Mouse (Mus musculus): Measurements from ENCODE around the gene Tsc22d4. TPM values are rescaled to one million over a fixed set of nuclear protein-coding genes. Genes with fewer than 3 reads are reported as not detected.
A peak's percentile ranks its signal among the peaks of the same experiment; 100 is the strongest.

Gene Tsc22d4
- polyA plus RNA-seq, 1 experiment: 670 TPM

- H3K4me1 ChIP-seq (replicated peaks; ENCODE audit: control insufficient read depth, insufficient read depth, low read length): peaks cover 18% of the 10 kb centered on the region
- no peaks in the 10 kb centered on the region for H3K27me3 ChIP-seq (ENCODE audit: control insufficient read depth, insufficient read depth, low read length)
- H3K36me3 ChIP-seq (ENCODE audit: control insufficient read depth, insufficient read depth, low read length): no peaks in the 10 kb centered on the region
- TF ChIP-seq POLR2A (IDR thresholded peaks at IDR 0.05; ENCODE audit: control insufficient read depth, extremely low read depth, insufficient read depth, low read length, poor library complexity) (no peak), CTCF (IDR thresholded peaks at IDR 0.05; ENCODE audit: borderline replicate concordance, control insufficient read depth, extremely low read depth, insufficient read depth, low read length, poor library complexity) (no peak)
- DNase-seq: no peak
- H3K4me3 ChIP-seq (ENCODE audit: control insufficient read depth, insufficient read depth, low read length): no peak overlapping the region
- no peak overlapping the region for H3K27ac ChIP-seq (ENCODE audit: control insufficient read depth, insufficient read depth, low read length)
These were observed 27.2 kb downstream of the Tsc22d4 start for GRCm38 (mm10) chr5:137772755-137773154.

DNA sequence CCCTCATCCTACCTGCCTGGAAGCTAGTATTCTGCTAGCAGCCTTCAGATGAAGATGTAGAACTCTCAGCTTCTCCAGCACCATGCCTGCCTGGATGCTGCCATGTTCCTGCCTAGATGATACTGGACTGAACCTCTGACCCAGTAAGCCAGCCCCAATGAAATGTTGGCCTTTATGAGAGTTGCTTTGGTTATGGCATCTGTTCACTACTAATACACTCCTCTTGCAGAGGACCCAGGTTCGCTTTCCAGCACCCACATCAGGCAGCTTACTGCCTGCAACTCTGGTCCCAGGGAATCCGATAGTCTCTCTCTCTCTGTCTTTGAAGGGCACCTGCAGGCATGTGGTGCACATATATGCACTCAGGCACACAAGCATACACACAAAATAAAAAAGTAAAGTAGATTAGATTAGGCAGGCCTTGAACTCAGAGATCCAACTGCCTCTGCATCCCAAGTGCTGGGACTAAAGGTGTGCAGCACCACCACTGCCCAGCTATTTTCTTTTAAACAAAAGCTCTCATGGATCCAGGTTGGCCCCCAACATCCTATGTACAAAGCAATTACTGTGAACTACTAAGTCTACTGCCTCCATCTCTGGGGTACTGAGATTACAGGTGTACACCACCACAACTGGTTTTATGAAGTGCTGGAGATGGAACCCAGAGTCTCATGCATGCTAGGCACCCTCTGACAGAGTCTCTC is 30.2 kb downstream of the Tsc22d4 start:
- no peak for TF ChIP-seq POLR2A (IDR thresholded peaks at IDR 0.05; ENCODE audit: control insufficient read depth, extremely low read depth, insufficient read depth, low read length, poor library complexity)
- no peak for TF ChIP-seq CTCF (IDR thresholded peaks at IDR 0.05; ENCODE audit: borderline replicate concordance, control insufficient read depth, extremely low read depth, insufficient read depth, low read length, poor library complexity)
- Histone ChIP-seq H3K4me3 (ENCODE audit: control insufficient read depth, insufficient read depth, low read length) (no peak overlapping the region), H3K27me3 (ENCODE audit: control insufficient read depth, insufficient read depth, low read length) (no peaks in the 10 kb centered on the region), H3K36me3 (ENCODE audit: control insufficient read depth, insufficient read depth, low read length) (no peaks in the 10 kb centered on the region), H3K4me1 (replicated peaks; ENCODE audit: control insufficient read depth, insufficient read depth, low read length) (peaks cover 26% of the 10 kb centered on the region), H3K27ac (ENCODE audit: control insufficient read depth, insufficient read depth, low read length) (peak overlapping the region; percentile 48)
- DNase-seq: no peak
- WGBS: 93% methylated on average over 2 of the region's 2 CpGs

DNA sequence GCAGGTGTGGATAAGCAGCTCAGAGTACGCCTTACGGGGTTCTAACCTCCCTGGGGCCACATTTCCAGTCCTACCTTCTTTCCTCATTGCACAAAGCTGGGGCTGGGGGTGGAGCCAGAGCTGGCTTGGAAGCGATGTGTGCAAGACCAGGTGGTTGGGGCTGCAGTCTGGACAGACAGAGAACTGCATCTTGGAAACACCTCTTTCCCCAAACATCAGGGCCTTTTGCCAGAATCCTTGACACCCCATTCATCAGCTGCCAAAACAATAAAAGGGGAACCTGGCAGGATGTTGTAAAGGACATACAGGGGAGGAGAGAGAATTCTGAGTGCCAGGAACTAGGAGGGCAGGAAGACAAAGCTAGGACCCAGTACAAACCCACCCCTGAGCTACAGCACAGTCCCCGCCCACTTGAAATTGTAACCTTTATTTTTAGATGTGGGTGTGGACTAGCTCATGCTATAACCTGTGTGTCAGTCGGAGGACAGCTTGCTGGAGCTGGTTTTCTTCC is 30.9 kb downstream of the Tsc22d4 start:
- 5% methylated on average over 5 of the region's 5 CpGs for WGBS
- DNase-seq: peak; percentile 46
- peak overlapping the region; percentile 48 for H3K27ac ChIP-seq (ENCODE audit: control insufficient read depth, insufficient read depth, low read length)

DNA sequence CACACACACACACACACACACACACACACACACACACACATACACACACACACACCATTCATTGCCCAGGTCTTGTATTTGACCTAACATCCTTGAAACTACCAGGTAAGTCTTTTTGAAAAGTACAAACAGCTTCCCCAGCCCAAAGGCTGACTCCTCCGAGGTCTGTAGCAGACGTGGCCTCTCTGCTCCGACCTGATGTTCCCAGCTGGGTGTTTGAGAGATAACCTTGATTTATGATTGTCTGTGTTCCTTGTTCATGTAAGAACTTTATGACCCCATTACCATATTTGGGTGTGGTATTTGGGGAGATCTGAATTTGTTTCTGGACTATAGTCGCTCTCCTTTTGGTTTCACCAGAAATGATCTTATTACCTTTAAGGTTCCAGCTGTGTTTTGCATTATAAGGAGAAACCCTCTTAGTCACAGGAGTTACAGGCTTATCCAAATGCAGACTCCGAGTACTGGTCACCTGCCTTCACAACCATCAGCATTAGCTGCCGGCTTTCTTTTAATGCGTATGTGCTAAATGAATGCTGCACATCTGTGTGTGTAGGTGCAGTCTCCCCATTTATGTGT is 31.8 kb downstream of the Tsc22d4 start:
- WGBS: 87% methylated on average over 7 of the region's 7 CpGs
- no peak overlapping the region for H3K4me3 ChIP-seq (ENCODE audit: control insufficient read depth, insufficient read depth, low read length)
- peaks cover 26% of the 10 kb centered on the region for H3K4me1 ChIP-seq (replicated peaks; ENCODE audit: control insufficient read depth, insufficient read depth, low read length)
- no peaks in the 10 kb centered on the region for H3K27me3 ChIP-seq (ENCODE audit: control insufficient read depth, insufficient read depth, low read length)
- H3K36me3 ChIP-seq (ENCODE audit: control insufficient read depth, insufficient read depth, low read length): peaks cover 7% of the 10 kb centered on the region
- TF ChIP-seq POLR2A (IDR thresholded peaks at IDR 0.05; ENCODE audit: control insufficient read depth, extremely low read depth, insufficient read depth, low read length, poor library complexity) (no peak), CTCF (IDR thresholded peaks at IDR 0.05; ENCODE audit: borderline replicate concordance, control insufficient read depth, extremely low read depth, insufficient read depth, low read length, poor library complexity) (no peak)
- H3K27ac ChIP-seq (ENCODE audit: control insufficient read depth, insufficient read depth, low read length): no peak overlapping the region
- peak; percentile 0 for DNase-seq

More for the DNA sequence above, 30.9 kb downstream of the Tsc22d4 start:
- TF ChIP-seq CTCF (IDR thresholded peaks at IDR 0.05; ENCODE audit: borderline replicate concordance, control insufficient read depth, extremely low read depth, insufficient read depth, low read length, poor library complexity) (0 out of 2 replicates have a peak, but pooled peaks have one; percentile 30), POLR2A (IDR thresholded peaks at IDR 0.05; ENCODE audit: control insufficient read depth, extremely low read depth, insufficient read depth, low read length, poor library complexity) (no peak)
- no peaks in the 10 kb centered on the region for H3K27me3 ChIP-seq (ENCODE audit: control insufficient read depth, insufficient read depth, low read length)
- no peaks in the 10 kb centered on the region for H3K36me3 ChIP-seq (ENCODE audit: control insufficient read depth, insufficient read depth, low read length)
- H3K4me3 ChIP-seq (ENCODE audit: control insufficient read depth, insufficient read depth, low read length): no peak overlapping the region
- peaks cover 26% of the 10 kb centered on the region for H3K4me1 ChIP-seq (replicated peaks; ENCODE audit: control insufficient read depth, insufficient read depth, low read length)

DNA sequence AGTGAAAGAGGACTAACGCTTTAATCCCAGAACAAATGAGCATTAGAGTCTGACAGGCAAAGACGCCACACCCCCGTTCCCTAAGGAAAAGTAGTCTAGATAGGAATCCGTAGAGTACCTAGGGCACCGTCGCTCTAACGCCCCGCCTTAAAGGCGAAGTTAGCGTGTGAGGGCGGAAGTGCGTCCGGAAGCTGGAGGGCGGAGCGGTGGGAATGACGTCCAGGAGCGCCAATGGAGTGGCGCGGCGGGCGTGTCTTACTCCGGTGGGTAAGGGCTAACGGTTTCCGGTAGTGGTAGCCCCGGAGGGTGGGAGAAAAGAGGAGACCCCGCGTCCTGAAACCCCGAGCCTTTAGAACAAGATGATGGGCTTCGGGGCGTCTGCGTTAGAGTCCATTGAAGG is 33.1 kb downstream of the Tsc22d4 start, which contains the start of gene Ppp1r35:
Ppp1r35 (plus strand) TSS at position 215 of the 400 bp plus-strand sequence.
- DNase-seq: no peak

DNA sequence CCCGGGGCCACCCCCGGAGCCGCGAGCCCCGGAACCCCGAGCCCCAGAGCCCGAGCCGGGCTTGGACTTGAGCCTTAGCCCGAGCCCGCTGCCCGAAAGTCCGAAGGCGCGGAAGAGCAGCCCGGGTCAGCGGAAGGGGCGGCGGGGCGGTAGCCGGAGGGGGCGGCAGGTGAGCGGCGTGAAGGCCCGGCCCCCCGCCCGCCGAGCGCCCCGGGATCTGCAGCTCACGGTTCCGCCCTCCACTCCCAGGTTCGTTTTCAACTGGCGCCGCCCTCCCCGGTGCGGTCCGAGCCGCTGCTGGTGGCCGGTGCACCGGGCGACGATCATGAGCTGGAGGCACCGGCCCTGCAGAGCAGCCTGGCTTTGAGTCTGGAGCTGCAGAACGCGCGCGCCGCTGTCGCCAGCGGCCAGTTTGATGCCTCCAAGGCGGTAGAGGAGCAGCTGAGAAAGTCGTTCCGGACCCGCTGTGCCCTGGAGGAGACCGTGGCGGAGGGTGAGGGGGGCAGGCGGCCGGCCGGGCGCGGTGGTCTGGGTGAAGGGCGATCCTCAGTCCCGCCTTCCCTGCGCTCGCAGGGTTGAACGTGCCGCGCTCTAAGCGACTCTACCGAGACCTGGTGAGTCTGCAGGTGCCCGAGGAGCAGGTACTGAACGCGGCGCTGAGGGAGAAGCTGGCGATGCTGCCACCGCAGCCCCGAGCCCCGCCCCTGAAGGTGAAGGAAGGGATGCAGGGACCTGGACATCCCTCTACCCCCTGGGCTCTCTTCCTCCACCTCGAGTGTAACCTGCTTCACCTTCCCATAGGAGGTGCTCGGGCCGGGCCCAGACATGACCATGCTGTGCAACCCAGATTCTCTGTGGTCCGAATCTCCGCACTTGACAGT is 33.8 kb downstream of the Tsc22d4 start:
- peak overlapping the region; percentile 84 for H3K4me3 ChIP-seq (ENCODE audit: control insufficient read depth, insufficient read depth, low read length)
- H3K27me3 ChIP-seq (ENCODE audit: control insufficient read depth, insufficient read depth, low read length): no peaks in the 10 kb centered on the region
- H3K27ac ChIP-seq (ENCODE audit: control insufficient read depth, insufficient read depth, low read length): peak overlapping the region; percentile 9; the same call in 1 of the 2 replicates
- TF ChIP-seq CTCF (IDR thresholded peaks at IDR 0.05; ENCODE audit: borderline replicate concordance, control insufficient read depth, extremely low read depth, insufficient read depth, low read length, poor library complexity) (no peak), POLR2A (IDR thresholded peaks at IDR 0.05; ENCODE audit: control insufficient read depth, extremely low read depth, insufficient read depth, low read length, poor library complexity) (no peak)
- peaks cover 15% of the 10 kb centered on the region for H3K36me3 ChIP-seq (ENCODE audit: control insufficient read depth, insufficient read depth, low read length)
- H3K4me1 ChIP-seq (replicated peaks; ENCODE audit: control insufficient read depth, insufficient read depth, low read length): peaks cover 34% of the 10 kb centered on the region
- DNase-seq: peak; percentile 48
- under 1% methylated on average over 81 of the region's 83 CpGs for WGBS

More for the DNA sequence above, 33.1 kb downstream of the Tsc22d4 start, which contains the start of gene Ppp1r35:
- Histone ChIP-seq H3K4me1 (replicated peaks; ENCODE audit: control insufficient read depth, insufficient read depth, low read length) (peaks cover 27% of the 10 kb centered on the region), H3K36me3 (ENCODE audit: control insufficient read depth, insufficient read depth, low read length) (peaks cover 15% of the 10 kb centered on the region), H3K4me3 (ENCODE audit: control insufficient read depth, insufficient read depth, low read length) (peak within 1 kb of the TSS; percentile 84), H3K27ac (ENCODE audit: control insufficient read depth, insufficient read depth, low read length) (peak within 1 kb of the TSS; percentile 9; the same call in 1 of the 2 replicates), H3K27me3 (ENCODE audit: control insufficient read depth, insufficient read depth, low read length) (no peaks in the 10 kb centered on the region)
- WGBS: under 1% methylated on average over 31 of the region's 31 CpGs
- peak; percentile 82 for TF ChIP-seq POLR2A (IDR thresholded peaks at IDR 0.05; ENCODE audit: control insufficient read depth, extremely low read depth, insufficient read depth, low read length, poor library complexity)
- TF ChIP-seq CTCF (IDR thresholded peaks at IDR 0.05; ENCODE audit: borderline replicate concordance, control insufficient read depth, extremely low read depth, insufficient read depth, low read length, poor library complexity): no peak
